Mouse (Mus musculus): ENCODE results near the gene 2310061I04Rik. TPM values are rescaled to one million over a fixed set of nuclear protein-coding genes. Genes with fewer than 3 reads are reported as not detected.
"Not testable (repeated sequence)": the region's sequence is repeated elsewhere in the genome, so short reads cannot be mapped to it uniquely, and the experiment has no call there.

Gene 2310061I04Rik
- polyA plus RNA-seq (2014; fragmentation: Nextera tagmentation; extraction: Ambion mirVana), result 30.4 and 34.3 TPM in 2 replicates

GRCm38 (mm10) chr17:35896781-35897643 is at the start of gene 2310061I04Rik:
Gene 2310061I04Rik (minus strand): TSS chr17:35897431.
- peak; percentile 96 for DNase-seq (ENCODE audit: low spot score)
- Histone ChIP-seq H3K27me3 (replicated peaks; ENCODE audit: control insufficient read depth, insufficient read depth, low read length) (no peaks in the 10 kb centered on the region), H3K9me3 (replicated peaks; ENCODE audit: control insufficient read depth, low read length) (no peaks in the 10 kb centered on the region), H3K4me1 (ENCODE audit: control insufficient read depth, insufficient read depth, low read length) (peaks cover 6% of the 10 kb centered on the region), H3K27ac (ENCODE audit: low read depth, low read length) (peak within 1 kb of the TSS; percentile 83), H3K4me3 (ENCODE audit: low read depth, low read length) (peak within 1 kb of the TSS; percentile 77), H3K9ac (ENCODE audit: low read length) (peak within 1 kb of the TSS; percentile 89), H3K4me2 (ENCODE audit: low read length) (peak within 1 kb of the TSS; percentile 100), H3K36me3 (ENCODE audit: control insufficient read depth, insufficient read depth, low read length) (peaks cover 69% of the 10 kb centered on the region)
- WGBS, result under 1% methylated on average over 81 of the region's 86 CpGs
- ATAC-seq, result peak; percentile 96

- no peak for DNase-seq (ENCODE audit: low spot score)
- no peak overlapping the region for H3K4me2 ChIP-seq (ENCODE audit: low read length)
- no peak for ATAC-seq
- H3K27me3 ChIP-seq (replicated peaks; ENCODE audit: control insufficient read depth, insufficient read depth, low read length), result no peaks in the 10 kb centered on the region
- H3K36me3 ChIP-seq (ENCODE audit: control insufficient read depth, insufficient read depth, low read length), result no peaks in the 10 kb centered on the region
- H3K9ac ChIP-seq (ENCODE audit: low read length), result no peak overlapping the region
- H3K27ac ChIP-seq (ENCODE audit: low read depth, low read length), result no peak overlapping the region
- 58% methylated on average over 1 of the region's 1 CpGs for WGBS
- H3K9me3 ChIP-seq (replicated peaks; ENCODE audit: control insufficient read depth, low read length), result no peaks in the 10 kb centered on the region
- no peaks in the 10 kb centered on the region for H3K4me1 ChIP-seq (ENCODE audit: control insufficient read depth, insufficient read depth, low read length)
- no peak overlapping the region for H3K4me3 ChIP-seq (ENCODE audit: low read depth, low read length)
These were observed 42.7 kb upstream of the 2310061I04Rik start for GRCm38 (mm10) chr17:35939941-35940340.

GRCm38 (mm10) chr17:35939108-35939507 is 41.9 kb upstream of the 2310061I04Rik start:
- no peaks in the 10 kb centered on the region for H3K4me1 ChIP-seq (ENCODE audit: control insufficient read depth, insufficient read depth, low read length)
- DNase-seq (ENCODE audit: low spot score), result no peak
- H3K9me3 ChIP-seq (replicated peaks; ENCODE audit: control insufficient read depth, low read length), result no peaks in the 10 kb centered on the region
- ATAC-seq, result no peak
- no peaks in the 10 kb centered on the region for H3K27me3 ChIP-seq (replicated peaks; ENCODE audit: control insufficient read depth, insufficient read depth, low read length)
- no peak overlapping the region for H3K27ac ChIP-seq (ENCODE audit: low read depth, low read length)
- WGBS, result 29% methylated on average over 2 of the region's 2 CpGs
- H3K4me3 ChIP-seq (ENCODE audit: low read depth, low read length), result no peak overlapping the region
- no peak overlapping the region for H3K9ac ChIP-seq (ENCODE audit: low read length)
- no peaks in the 10 kb centered on the region for H3K36me3 ChIP-seq (ENCODE audit: control insufficient read depth, insufficient read depth, low read length)
- H3K4me2 ChIP-seq (ENCODE audit: low read length), result no peak overlapping the region

GRCm38 (mm10) chr17:35937700-35938348 is 40.6 kb upstream of the 2310061I04Rik start:
- Histone ChIP-seq H3K9me3 (replicated peaks; ENCODE audit: control insufficient read depth, low read length) (no peaks in the 10 kb centered on the region), H3K9ac (ENCODE audit: low read length) (no peak overlapping the region), H3K27ac (ENCODE audit: low read depth, low read length) (no peak overlapping the region), H3K36me3 (ENCODE audit: control insufficient read depth, insufficient read depth, low read length) (no peaks in the 10 kb centered on the region), H3K4me1 (ENCODE audit: control insufficient read depth, insufficient read depth, low read length) (no peaks in the 10 kb centered on the region), H3K4me3 (ENCODE audit: low read depth, low read length) (no peak overlapping the region), H3K4me2 (ENCODE audit: low read length) (no peak overlapping the region), H3K27me3 (replicated peaks; ENCODE audit: control insufficient read depth, insufficient read depth, low read length) (no peaks in the 10 kb centered on the region)
- peak; percentile 77; the same call in 1 of the 2 replicates for ATAC-seq
- DNase-seq (ENCODE audit: low spot score), result peak; percentile 68
- WGBS, result 43% methylated on average over 2 of the region's 2 CpGs

- H3K9me3 ChIP-seq (replicated peaks; ENCODE audit: control insufficient read depth, low read length); H3K4me3 ChIP-seq (ENCODE audit: low read depth, low read length); H3K27me3 ChIP-seq (replicated peaks; ENCODE audit: control insufficient read depth, insufficient read depth, low read length); H3K9ac ChIP-seq (ENCODE audit: low read length); H3K36me3 ChIP-seq (ENCODE audit: control insufficient read depth, insufficient read depth, low read length); H3K4me1 ChIP-seq (ENCODE audit: control insufficient read depth, insufficient read depth, low read length); H3K4me2 ChIP-seq (ENCODE audit: low read length); DNase-seq (ENCODE audit: low spot score); H3K27ac ChIP-seq (ENCODE audit: low read depth, low read length); ATAC-seq: not testable (repeated sequence)
- 90% methylated on average over 14 of the region's 14 CpGs for WGBS
These were observed 38.5 kb upstream of the 2310061I04Rik start for GRCm38 (mm10) chr17:35935763-35936162.

GRCm38 (mm10) chr17:35932608-35933007 is 35.4 kb upstream of the 2310061I04Rik start:
- Histone ChIP-seq H3K27me3 (replicated peaks; ENCODE audit: control insufficient read depth, insufficient read depth, low read length) (no peaks in the 10 kb centered on the region), H3K36me3 (ENCODE audit: control insufficient read depth, insufficient read depth, low read length) (peaks cover 39% of the 10 kb centered on the region), H3K9ac (ENCODE audit: low read length) (no peak overlapping the region), H3K4me1 (ENCODE audit: control insufficient read depth, insufficient read depth, low read length) (no peaks in the 10 kb centered on the region), H3K9me3 (replicated peaks; ENCODE audit: control insufficient read depth, low read length) (no peaks in the 10 kb centered on the region), H3K4me3 (ENCODE audit: low read depth, low read length) (no peak overlapping the region), H3K27ac (ENCODE audit: low read depth, low read length) (no peak overlapping the region), H3K4me2 (ENCODE audit: low read length) (no peak overlapping the region)
- no peak for ATAC-seq
- WGBS, result 85% methylated on average over 4 of the region's 4 CpGs
- DNase-seq (ENCODE audit: low spot score), result no peak

- Histone ChIP-seq H3K36me3 (ENCODE audit: control insufficient read depth, insufficient read depth, low read length) (peaks cover 55% of the 10 kb centered on the region), H3K27ac (ENCODE audit: low read depth, low read length) (no peak overlapping the region), H3K27me3 (replicated peaks; ENCODE audit: control insufficient read depth, insufficient read depth, low read length) (no peaks in the 10 kb centered on the region), H3K4me3 (ENCODE audit: low read depth, low read length) (no peak overlapping the region), H3K9me3 (replicated peaks; ENCODE audit: control insufficient read depth, low read length) (no peaks in the 10 kb centered on the region), H3K4me1 (ENCODE audit: control insufficient read depth, insufficient read depth, low read length) (no peaks in the 10 kb centered on the region), H3K9ac (ENCODE audit: low read length) (no peak overlapping the region), H3K4me2 (ENCODE audit: low read length) (no peak overlapping the region)
- WGBS, result 98% methylated on average over 12 of the region's 12 CpGs
- ATAC-seq (no peak), DNase-seq (ENCODE audit: low spot score) (no peak)
These were observed 33.4 kb upstream of the 2310061I04Rik start for GRCm38 (mm10) chr17:35930627-35931026.

- Histone ChIP-seq H3K4me1 (ENCODE audit: control insufficient read depth, insufficient read depth, low read length) (no peaks in the 10 kb centered on the region), H3K27ac (ENCODE audit: low read depth, low read length) (no peak overlapping the region), H3K9ac (ENCODE audit: low read length) (no peak overlapping the region), H3K4me2 (ENCODE audit: low read length) (no peak overlapping the region), H3K4me3 (ENCODE audit: low read depth, low read length) (no peak overlapping the region), H3K27me3 (replicated peaks; ENCODE audit: control insufficient read depth, insufficient read depth, low read length) (no peaks in the 10 kb centered on the region), H3K36me3 (ENCODE audit: control insufficient read depth, insufficient read depth, low read length) (peaks cover 66% of the 10 kb centered on the region), H3K9me3 (replicated peaks; ENCODE audit: control insufficient read depth, low read length) (no peaks in the 10 kb centered on the region)
- DNase-seq (ENCODE audit: low spot score) (no peak), ATAC-seq (no peak)
- WGBS, result 91% methylated on average over 2 of the region's 2 CpGs
These were observed 32.3 kb upstream of the 2310061I04Rik start for GRCm38 (mm10) chr17:35929534-35929933.

- ATAC-seq, result no peak
- 79% methylated on average over 1 of the region's 1 CpGs for WGBS
- H3K36me3 ChIP-seq (ENCODE audit: control insufficient read depth, insufficient read depth, low read length), result peaks cover 77% of the 10 kb centered on the region
These were observed 30.2 kb upstream of the 2310061I04Rik start for GRCm38 (mm10) chr17:35927471-35927870.

More at GRCm38 (mm10) chr17:35927471-35927870, 30.2 kb upstream of the 2310061I04Rik start:
- H3K27me3 ChIP-seq (replicated peaks; ENCODE audit: control insufficient read depth, insufficient read depth, low read length), result no peaks in the 10 kb centered on the region
- H3K9me3 ChIP-seq (replicated peaks; ENCODE audit: control insufficient read depth, low read length), result no peaks in the 10 kb centered on the region
- H3K4me1 ChIP-seq (ENCODE audit: control insufficient read depth, insufficient read depth, low read length), result no peaks in the 10 kb centered on the region
- no peak overlapping the region for H3K9ac ChIP-seq (ENCODE audit: low read length)
- no peak overlapping the region for H3K4me2 ChIP-seq (ENCODE audit: low read length)
- no peak overlapping the region for H3K27ac ChIP-seq (ENCODE audit: low read depth, low read length)
- H3K4me3 ChIP-seq (ENCODE audit: low read depth, low read length), result no peak overlapping the region
- DNase-seq (ENCODE audit: low spot score), result no peak

Measured in forebrain, embryonic 14.5 days (tissue).